Mouse (Mus musculus) liver, embryonic 16.5 days (tissue): Measurements from ENCODE around the gene Ube2n. TPM values are rescaled to one million over a fixed set of nuclear protein-coding genes. Genes with fewer than 3 reads are reported as not detected.

ENCODE experiments used
- ATAC-seq: fragments of 200-750 bp; cut with Nextera tagmentation; 2 replicates; pipeline ENCODE4 v1.8.0; 2017; ENCODE audit warnings: low read depth, mild to moderate bottlenecking, moderate number of reproducible peaks, moderate library complexity
- H3K27ac ChIP-seq: fragments of 300-500 bp; sonication (generic); 2 replicates; pipeline ENCODE4 v1.5.1; 2014; ENCODE audit warnings: mild to moderate bottlenecking, low read length
- H3K27me3 ChIP-seq: fragments of 300-500 bp; sonication (generic); 2 replicates; pipeline ENCODE4 v1.6.1; 2014; ENCODE audit warnings: low read depth, low read length, mixed read lengths; ENCODE audit not compliant: control insufficient read depth, insufficient read depth
- H3K36me3 ChIP-seq: fragments of 300-500 bp; sonication (generic); 2 replicates; pipeline ENCODE4 v1.6.1; 2014; ENCODE audit warnings: mild to moderate bottlenecking; ENCODE audit not compliant: control insufficient read depth, insufficient read depth
- H3K4me1 ChIP-seq: fragments of 300-500 bp; sonication (generic); 2 replicates; pipeline ENCODE4 v1.6.1; 2014; ENCODE audit warnings: low read depth, low read length, mixed read lengths; ENCODE audit not compliant: control insufficient read depth
- H3K4me2 ChIP-seq: fragments of 300-500 bp; sonication (generic); 2 replicates; pipeline ENCODE4 v1.6.1; 2014; ENCODE audit warnings: low read depth, low read length, mixed read lengths
- H3K4me3 ChIP-seq: fragments of 300-500 bp; sonication (generic); 2 replicates; pipeline ENCODE4 v1.5.1; 2014; ENCODE audit warnings: low read depth, mild to moderate bottlenecking, low read length
- H3K9ac ChIP-seq: fragments of 300-500 bp; sonication (generic); 2 replicates; pipeline ENCODE4 v1.6.1; 2014; ENCODE audit warnings: low read depth, low read length
- H3K9me3 ChIP-seq: fragments of 300-500 bp; sonication (generic); replicated peaks from 2 replicates; pipeline ENCODE4 v1.6.1; 2016; ENCODE audit warnings: low read length; ENCODE audit not compliant: control insufficient read depth
- WGBS: fragments of 180-500 bp; shearing (Covaris S2); extraction: QIAGEN DNeasy Blood & Tissue Kit; methylation state at CpG from one replicate; pipeline ENCODE4 v1.1.7; 2014; ENCODE audit not compliant: insufficient replicate concordance; 5-methylcytosine and 5-hydroxymethylcytosine counted together
- polyA plus RNA-seq: library from polyadenylated mRNA; unstranded; fragments of >200 nt; fragmentation: Nextera tagmentation; extraction: Ambion mirVana; gene quantifications from 2 replicates; pipeline ENCODE4 v1.2.1, GENCODE M21; 2015

The Ube2n gene
- polyA plus RNA-seq, 1 experiment from 2014 or later, result 103 TPM

DNA sequence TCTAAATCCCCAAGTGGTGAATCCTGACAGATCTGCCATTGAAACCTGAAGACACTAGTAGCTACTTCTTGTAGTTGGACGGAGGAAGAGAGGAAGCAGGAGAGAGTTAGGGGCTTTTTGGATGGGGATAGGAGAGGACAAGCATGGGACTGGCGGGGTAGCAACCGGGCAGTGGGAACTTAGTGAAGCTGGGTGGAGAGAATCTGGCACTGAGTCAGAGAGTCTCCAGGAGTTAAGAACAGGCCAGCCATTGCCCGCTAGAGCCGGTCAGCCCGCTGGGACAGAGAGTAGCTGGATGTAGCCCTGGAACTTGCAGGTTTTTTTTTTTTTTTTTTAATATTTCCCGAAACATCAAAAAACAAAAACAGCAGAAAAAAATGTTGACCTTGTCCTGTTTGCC lies 18.4 kb downstream of the Ube2n start:
- no peaks in the 10 kb centered on the region for H3K36me3 ChIP-seq
- no peak overlapping the region for H3K27ac ChIP-seq
- H3K4me1 ChIP-seq, result peaks cover 22% of the 10 kb centered on the region
- no peaks in the 10 kb centered on the region for H3K27me3 ChIP-seq
- 76% methylated on average over 7 of the region's 7 CpGs for WGBS
- H3K9me3 ChIP-seq, result no peaks in the 10 kb centered on the region
- no peak overlapping the region for H3K9ac ChIP-seq
- no peak overlapping the region for H3K4me3 ChIP-seq
- no peak for ATAC-seq
- no peak overlapping the region for H3K4me2 ChIP-seq

DNA sequence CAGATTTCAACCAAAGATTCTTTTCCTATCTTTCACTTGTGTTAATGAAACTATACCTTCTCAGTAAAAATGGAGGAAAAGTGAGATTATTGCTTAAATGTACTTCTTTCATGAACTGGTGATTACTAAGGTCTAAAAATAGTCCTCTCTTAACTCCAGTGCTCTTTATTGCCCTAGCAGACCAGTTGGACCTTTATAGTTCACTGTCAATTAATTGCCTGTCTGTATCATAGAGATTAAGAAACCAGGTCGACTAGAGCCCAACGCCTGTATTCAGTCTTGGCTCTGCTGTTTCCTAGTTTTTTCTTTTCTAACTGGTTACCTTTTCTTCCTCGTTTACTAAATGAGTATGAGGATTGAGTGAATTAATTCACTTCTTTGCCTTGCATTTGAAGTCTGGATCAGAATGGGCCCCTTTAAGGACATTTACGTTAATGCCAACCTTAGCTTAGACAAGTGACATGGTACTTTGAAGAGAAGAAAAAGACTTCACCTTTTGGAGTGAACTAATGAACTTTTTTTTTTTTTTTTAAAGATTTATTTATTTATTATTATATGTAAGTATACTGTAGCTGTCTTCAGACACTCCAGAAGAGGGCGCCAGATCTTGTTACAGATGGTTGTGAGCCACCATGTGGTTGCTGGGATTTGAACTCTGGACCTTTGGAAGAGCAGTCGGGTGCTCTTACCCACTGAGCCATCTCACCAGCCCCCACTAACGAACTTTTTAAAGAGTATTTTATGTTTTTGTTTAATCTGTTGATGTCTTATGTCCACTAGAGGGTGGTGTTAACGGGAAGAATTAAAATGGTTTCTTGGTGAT lies 20.7 kb downstream of the Ube2n start:
- ATAC-seq, result no peak
- no peak overlapping the region for H3K4me2 ChIP-seq
- WGBS, result 63% methylated on average over 8 of the region's 8 CpGs
- H3K27me3 ChIP-seq, result no peaks in the 10 kb centered on the region
- peaks cover 13% of the 10 kb centered on the region for H3K4me1 ChIP-seq
- no peak overlapping the region for H3K9ac ChIP-seq
- no peaks in the 10 kb centered on the region for H3K9me3 ChIP-seq
- H3K4me3 ChIP-seq, result no peak overlapping the region
- no peaks in the 10 kb centered on the region for H3K36me3 ChIP-seq
- no peak overlapping the region for H3K27ac ChIP-seq

DNA sequence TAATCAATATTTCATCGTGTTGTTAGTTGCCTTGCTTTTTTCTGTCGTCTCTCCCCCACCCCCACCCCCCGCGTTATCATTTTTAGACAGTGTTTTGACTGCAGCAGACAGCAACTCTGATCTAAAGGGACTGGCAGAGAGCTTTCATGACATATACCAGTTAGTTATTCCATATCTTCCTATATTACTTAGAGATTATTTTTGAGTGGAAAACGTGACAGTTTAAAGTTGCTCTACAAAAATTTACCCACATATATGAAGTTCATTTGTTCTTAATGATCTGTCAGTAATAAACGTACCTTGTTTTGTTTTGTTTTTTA lies 21.2 kb downstream of the Ube2n start:
- WGBS, result 46% methylated on average over 6 of the region's 6 CpGs
- no peak for ATAC-seq
- no peak overlapping the region for H3K4me2 ChIP-seq

DNA sequence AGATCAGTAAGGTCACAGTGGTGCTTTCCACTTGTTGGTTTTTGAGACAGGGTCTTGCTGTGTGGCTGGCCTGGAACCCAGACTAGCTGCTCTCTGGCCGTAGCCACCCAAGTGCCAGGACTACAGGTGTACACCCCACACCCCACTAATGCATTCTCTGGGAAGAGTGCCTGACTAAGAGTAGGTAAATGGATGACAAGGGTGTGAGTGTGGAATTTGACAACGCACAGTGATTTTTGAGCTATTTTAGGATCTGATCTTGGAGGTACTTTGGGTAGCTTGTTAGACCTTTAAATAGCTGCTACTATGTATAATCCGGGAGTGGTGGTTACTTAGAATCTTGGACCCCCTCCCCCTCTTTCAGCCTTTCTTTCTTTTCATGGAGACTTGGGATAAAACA lies 24.3 kb downstream of the Ube2n start:
- H3K4me2 ChIP-seq, result no peak overlapping the region
- no peak overlapping the region for H3K9ac ChIP-seq
- H3K36me3 ChIP-seq, result peaks cover 4% of the 10 kb centered on the region
- no peaks in the 10 kb centered on the region for H3K9me3 ChIP-seq
- 81% methylated on average over 3 of the region's 3 CpGs for WGBS
- no peak overlapping the region for H3K27ac ChIP-seq
- no peak for ATAC-seq
- H3K27me3 ChIP-seq, result no peaks in the 10 kb centered on the region
- no peak overlapping the region for H3K4me3 ChIP-seq
- H3K4me1 ChIP-seq, result peaks cover 4% of the 10 kb centered on the region; the same call in 1 of the 2 replicates

More for the DNA sequence above, 21.2 kb downstream of the Ube2n start:
- no peaks in the 10 kb centered on the region for H3K36me3 ChIP-seq
- H3K9me3 ChIP-seq, result no peaks in the 10 kb centered on the region
- no peak overlapping the region for H3K4me3 ChIP-seq
- no peak overlapping the region for H3K27ac ChIP-seq
- H3K27me3 ChIP-seq, result no peaks in the 10 kb centered on the region
- H3K9ac ChIP-seq, result no peak overlapping the region
- peaks cover 13% of the 10 kb centered on the region for H3K4me1 ChIP-seq

DNA sequence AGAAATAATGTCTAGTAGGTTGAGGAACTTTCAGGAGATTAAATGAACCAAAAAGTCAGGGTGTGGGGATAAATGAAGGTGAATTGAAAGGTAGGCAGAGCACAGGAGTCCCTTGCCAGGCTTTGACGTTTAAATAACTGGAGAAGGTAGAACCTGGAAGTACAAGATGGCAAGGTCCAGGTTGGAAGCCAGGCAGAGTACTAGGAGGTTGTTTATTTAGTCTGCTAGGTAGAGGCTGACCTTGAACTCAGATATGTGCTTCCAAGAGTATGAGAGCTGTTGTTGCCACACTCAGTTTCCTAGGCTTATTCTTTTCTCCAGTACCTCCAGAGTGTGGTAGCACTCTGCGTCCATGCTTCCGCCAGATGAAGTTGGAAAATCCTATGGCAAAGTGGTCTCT lies 24.9 kb downstream of the Ube2n start:
- H3K27ac ChIP-seq, result no peak overlapping the region
- ATAC-seq, result no peak
- H3K4me3 ChIP-seq, result no peak overlapping the region
- no peaks in the 10 kb centered on the region for H3K27me3 ChIP-seq
- no peak overlapping the region for H3K4me2 ChIP-seq
- peaks cover 4% of the 10 kb centered on the region for H3K4me1 ChIP-seq
- H3K9ac ChIP-seq, result no peak overlapping the region
- 80% methylated on average over 3 of the region's 3 CpGs for WGBS
- H3K9me3 ChIP-seq, result no peaks in the 10 kb centered on the region
- peaks cover 10% of the 10 kb centered on the region for H3K36me3 ChIP-seq

DNA sequence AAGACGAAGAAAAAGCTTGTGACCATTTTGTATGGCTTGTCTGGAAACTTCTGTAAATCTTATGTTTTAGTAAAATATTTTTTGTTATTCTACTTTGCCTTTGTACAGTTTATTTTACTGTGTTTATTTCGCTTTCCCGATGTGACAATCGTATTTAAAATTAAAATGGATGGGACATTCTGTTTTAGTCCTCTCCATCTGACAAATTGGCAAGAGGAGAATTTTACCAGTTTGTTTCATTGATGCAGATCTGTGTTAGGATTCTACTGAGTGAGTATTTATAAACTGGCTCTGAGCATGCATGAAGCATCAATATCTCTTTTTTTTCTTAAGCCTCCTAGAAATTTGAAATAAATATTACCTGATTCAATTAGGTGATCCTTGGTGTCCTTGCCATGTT lies 28.0 kb downstream of the Ube2n start:
- Histone ChIP-seq H3K27me3 (no peaks in the 10 kb centered on the region), H3K27ac (no peak overlapping the region), H3K4me1 (peaks cover under 1% of the 10 kb centered on the region), H3K9me3 (no peaks in the 10 kb centered on the region), H3K4me2 (no peak overlapping the region), H3K36me3 (peaks cover 38% of the 10 kb centered on the region), H3K4me3 (no peak overlapping the region), H3K9ac (no peak overlapping the region)
- no peak for ATAC-seq
- WGBS, result 87% methylated on average over 4 of the region's 4 CpGs

DNA sequence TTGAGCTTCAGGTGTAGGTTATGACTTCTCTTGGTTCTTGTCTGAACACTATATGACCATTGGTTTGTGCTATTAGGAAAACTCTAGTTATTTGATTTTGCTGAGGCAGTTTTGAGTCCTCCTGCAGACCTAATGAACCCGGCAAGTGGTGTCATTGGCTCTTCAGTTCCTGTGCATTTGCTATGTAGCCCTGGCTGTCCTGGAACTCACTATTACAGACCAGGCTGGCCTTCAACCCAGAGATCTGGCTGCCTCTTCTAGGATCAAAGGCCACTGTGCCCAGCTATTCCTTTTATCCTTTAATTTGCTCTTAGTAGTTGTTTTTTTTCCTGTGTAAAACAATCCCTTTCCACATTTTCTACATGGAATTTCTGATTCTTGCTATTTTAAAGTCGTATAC lies 28.4 kb downstream of the Ube2n start:
- H3K27me3 ChIP-seq, result no peaks in the 10 kb centered on the region
- no peak overlapping the region for H3K27ac ChIP-seq
- no peak for ATAC-seq
- H3K4me1 ChIP-seq, result no peaks in the 10 kb centered on the region; the same call in none of the 2 replicates
- no peak overlapping the region for H3K4me2 ChIP-seq
- no peak overlapping the region for H3K4me3 ChIP-seq
- no peak overlapping the region for H3K9ac ChIP-seq
- no peaks in the 10 kb centered on the region for H3K9me3 ChIP-seq
- H3K36me3 ChIP-seq, result peaks cover 42% of the 10 kb centered on the region
- 82% methylated on average over 2 of the region's 2 CpGs for WGBS

DNA sequence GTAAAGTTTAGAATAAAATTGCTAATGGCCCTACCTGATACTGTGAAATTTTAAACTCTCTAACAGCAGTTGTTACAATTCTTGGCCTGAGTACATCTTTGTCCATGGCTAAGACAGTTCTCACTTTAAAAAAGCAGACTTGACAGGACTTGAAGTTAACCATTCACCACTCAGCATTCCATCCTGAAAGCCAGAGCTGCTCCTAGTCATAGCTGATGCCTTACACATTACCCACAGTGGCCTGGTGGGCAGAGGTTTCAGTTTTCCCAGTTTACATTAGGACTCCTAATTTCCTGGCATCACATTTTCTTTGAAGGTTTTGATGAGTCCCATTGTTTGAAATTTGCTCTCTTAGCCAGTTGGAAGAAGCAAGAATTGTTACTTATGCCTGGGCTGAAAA lies 29.1 kb downstream of the Ube2n start:
- H3K36me3 ChIP-seq, result peaks cover 46% of the 10 kb centered on the region
- ATAC-seq, result no peak

DNA sequence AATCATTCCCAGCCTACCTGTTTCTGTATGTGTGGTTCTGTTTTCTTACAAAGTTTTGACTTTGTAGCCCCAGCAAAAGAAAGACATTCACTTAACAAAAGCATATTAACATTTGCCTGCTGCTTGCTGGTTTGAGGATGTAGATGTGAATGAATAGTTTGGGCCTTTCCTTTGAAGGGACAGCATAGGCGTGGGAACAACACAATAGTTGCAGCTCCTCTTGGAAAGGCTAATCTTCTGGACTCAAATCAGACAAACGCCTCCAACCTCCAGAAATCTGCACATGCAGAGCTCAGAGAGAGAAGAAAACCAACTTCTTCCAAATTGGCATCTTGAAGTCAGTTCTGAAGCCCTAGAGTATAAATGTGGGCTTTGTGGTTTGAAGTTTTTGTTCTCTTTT lies 29.7 kb downstream of the Ube2n start:
- H3K36me3 ChIP-seq, result peaks cover 53% of the 10 kb centered on the region
- H3K27me3 ChIP-seq, result no peaks in the 10 kb centered on the region
- no peak overlapping the region for H3K4me3 ChIP-seq
- H3K9ac ChIP-seq, result no peak overlapping the region
- no peaks in the 10 kb centered on the region; the same call in none of the 2 replicates for H3K4me1 ChIP-seq
- 70% methylated on average over 2 of the region's 2 CpGs for WGBS
- ATAC-seq, result no peak
- no peak overlapping the region for H3K4me2 ChIP-seq
- no peaks in the 10 kb centered on the region for H3K9me3 ChIP-seq
- no peak overlapping the region for H3K27ac ChIP-seq

More for the DNA sequence above, 29.1 kb downstream of the Ube2n start:
- no peak overlapping the region for H3K4me2 ChIP-seq
- no peak overlapping the region for H3K9ac ChIP-seq
- H3K4me3 ChIP-seq, result no peak overlapping the region
- H3K9me3 ChIP-seq, result no peaks in the 10 kb centered on the region
- no peaks in the 10 kb centered on the region for H3K27me3 ChIP-seq
- no peaks in the 10 kb centered on the region; the same call in none of the 2 replicates for H3K4me1 ChIP-seq
- H3K27ac ChIP-seq, result no peak overlapping the region
